Mouse (Mus musculus) inflammation-experienced regulatory T-cells, adult 6 months (primary cell): ENCODE measurements around the gene Frem3. TPM values are rescaled to one million over a fixed set of nuclear protein-coding genes. Genes with fewer than 3 reads are reported as not detected.

ENCODE experiments used
- ATAC-seq: one replicate; pipeline ENCODE4 v1.8.0; 2017
- polyA plus RNA-seq, 3 experiments: library from polyadenylated mRNA; unstranded; fragments of 100-300 nt; shearing (Covaris generic); gene quantifications; one replicate each; pipeline ENCODE4 v1.2.1; 2017

Frem3 gene
- not detected for polyA plus RNA-seq

- ATAC-seq: no peak
Observed at GRCm38 (mm10) chr8:80610549-80611440, at the start of gene Frem3. Gene Frem3, plus strand, starts transcription at chr8:80611080.

- ATAC-seq: no peak
Observed at GRCm38 (mm10) chr8:80564205-80564839, 46.6 kb upstream of the Frem3 start.

- no peak for ATAC-seq
Observed at GRCm38 (mm10) chr8:80567471-80567870, 43.4 kb upstream of the Frem3 start.

- ATAC-seq: no peak
Observed at GRCm38 (mm10) chr8:80568243-80568995, 42.5 kb upstream of the Frem3 start.

GRCm38 (mm10) chr8:80572417-80573061 lies 38.3 kb upstream of the Frem3 start:
- ATAC-seq: no peak

- no peak for ATAC-seq
Observed at GRCm38 (mm10) chr8:80577126-80577525, 33.8 kb upstream of the Frem3 start.

GRCm38 (mm10) chr8:80579038-80579437 lies 31.8 kb upstream of the Frem3 start:
- no peak for ATAC-seq

- ATAC-seq: no peak
Observed at GRCm38 (mm10) chr8:80592626-80593025, 18.3 kb upstream of the Frem3 start.

GRCm38 (mm10) chr8:80600600-80601170 lies 10.2 kb upstream of the Frem3 start:
- ATAC-seq: no peak

GRCm38 (mm10) chr8:80601886-80602285 lies 9.0 kb upstream of the Frem3 start:
- ATAC-seq: no peak

- ATAC-seq: no peak
Observed at GRCm38 (mm10) chr8:80607082-80607481, 3.8 kb upstream of the Frem3 start.

- ATAC-seq: no peak
Observed at GRCm38 (mm10) chr8:80611441-80611751, 516 bp downstream of the Frem3 start.

GRCm38 (mm10) chr8:80619787-80620186 lies 8.9 kb downstream of the Frem3 start:
- no peak for ATAC-seq

- ATAC-seq: no peak
Observed at GRCm38 (mm10) chr8:80647394-80647793, 36.5 kb downstream of the Frem3 start.

GRCm38 (mm10) chr8:80657639-80658038 lies 46.8 kb downstream of the Frem3 start:
- no peak for ATAC-seq

GRCm38 (mm10) chr8:80661055-80661454 lies 50.2 kb downstream of the Frem3 start:
- no peak for ATAC-seq

GRCm38 (mm10) chr8:80663476-80663875 lies 52.6 kb downstream of the Frem3 start:
- ATAC-seq: no peak

GRCm38 (mm10) chr8:80669277-80669901 lies 58.5 kb downstream of the Frem3 start:
- no peak for ATAC-seq

GRCm38 (mm10) chr8:80682594-80682993 lies 71.7 kb downstream of the Frem3 start:
- no peak for ATAC-seq

- ATAC-seq: no peak
Observed at GRCm38 (mm10) chr8:80683756-80684335, 73.0 kb downstream of the Frem3 start.

- ATAC-seq: no peak
Observed at GRCm38 (mm10) chr8:80688141-80688540, 77.3 kb downstream of the Frem3 start.
